Mouse (Mus musculus): ENCODE measurements at regions not wholly inside any gene's neighbourhood (a gene's known extent, or its start where the extent isn't known, plus 50 kb on each side); places are given as distances from the start of the nearest gene placed in this dataset.

GRCm38 (mm10) chr3:52763660-52764059 is 253.4 kb downstream of the Cog6 start:
- no peak overlapping the region for H3K9ac ChIP-seq (ENCODE audit: low read depth, low read length)
- WGBS, result 72% methylated on average over 5 of the region's 5 CpGs
- H3K27ac ChIP-seq, result no peak overlapping the region
- no peak for TF ChIP-seq POLR2A (IDR thresholded peaks at IDR 0.05; ENCODE audit: insufficient read depth, low read depth, low read length)
- TF ChIP-seq EP300 (IDR thresholded peaks at IDR 0.05; ENCODE audit: insufficient read depth, low read depth, low read length), result no peak
- TF ChIP-seq CTCF (IDR thresholded peaks at IDR 0.05), result no peak
- no peaks in the 10 kb centered on the region for H3K36me3 ChIP-seq (ENCODE audit: control insufficient read depth, insufficient read depth, low read length)
- H3K4me3 ChIP-seq, result no peak overlapping the region
- no peaks in the 10 kb centered on the region for H3K79me2 ChIP-seq (replicated peaks; ENCODE audit: control insufficient read depth, insufficient read depth, low read length)
- intact Hi-C loops (cut with DNase I), result loop anchor here (10.0 kb wide), 1 partner anchor 201 kb away; no protein-coding TSS in a partner anchor
- no peaks in the 10 kb centered on the region for H3K27me3 ChIP-seq (ENCODE audit: control insufficient read depth, insufficient read depth, low read length)
- peaks cover 9% of the 10 kb centered on the region for H3K4me1 ChIP-seq (ENCODE audit: control insufficient read depth, insufficient read depth, low read length)
- no peak for DNase-seq

GRCm38 (mm10) chr3:52762549-52762948 is 254.5 kb downstream of the Cog6 start:
- 88% methylated on average over 6 of the region's 6 CpGs for WGBS
- Histone ChIP-seq H3K9ac (ENCODE audit: low read depth, low read length) (no peak overlapping the region), H3K36me3 (ENCODE audit: control insufficient read depth, insufficient read depth, low read length) (no peaks in the 10 kb centered on the region), H3K4me3 (no peak overlapping the region), H3K4me1 (ENCODE audit: control insufficient read depth, insufficient read depth, low read length) (peaks cover 10% of the 10 kb centered on the region), H3K27ac (no peak overlapping the region), H3K79me2 (replicated peaks; ENCODE audit: control insufficient read depth, insufficient read depth, low read length) (no peaks in the 10 kb centered on the region), H3K27me3 (ENCODE audit: control insufficient read depth, insufficient read depth, low read length) (no peaks in the 10 kb centered on the region)
- TF ChIP-seq POLR2A (IDR thresholded peaks at IDR 0.05; ENCODE audit: insufficient read depth, low read depth, low read length), result no peak
- TF ChIP-seq CTCF (IDR thresholded peaks at IDR 0.05), result no peak
- TF ChIP-seq EP300 (IDR thresholded peaks at IDR 0.05; ENCODE audit: insufficient read depth, low read depth, low read length), result no peak
- DNase-seq, result no peak
- intact Hi-C loops (cut with DNase I), result loop anchor here (10.0 kb wide), 1 partner anchor 202 kb away; no protein-coding TSS in a partner anchor

- TF ChIP-seq POLR2A (IDR thresholded peaks at IDR 0.05; ENCODE audit: insufficient read depth, low read depth, low read length) (no peak), EP300 (IDR thresholded peaks at IDR 0.05; ENCODE audit: insufficient read depth, low read depth, low read length) (no peak), CTCF (IDR thresholded peaks at IDR 0.05) (no peak)
- H3K27me3 ChIP-seq (ENCODE audit: control insufficient read depth, insufficient read depth, low read length), result no peaks in the 10 kb centered on the region
- WGBS, result 93% methylated on average over 11 of the region's 11 CpGs
These were observed 257.2 kb downstream of the Cog6 start for GRCm38 (mm10) chr3:52759846-52760245.

GRCm38 (mm10) chr3:52758561-52758960 is 258.5 kb downstream of the Cog6 start:
- peak; percentile 90 for TF ChIP-seq CTCF (IDR thresholded peaks at IDR 0.05)
- 0 out of 2 replicates have a peak, but pooled peaks have one; percentile 70 for TF ChIP-seq EP300 (IDR thresholded peaks at IDR 0.05; ENCODE audit: insufficient read depth, low read depth, low read length)
- TF ChIP-seq POLR2A (IDR thresholded peaks at IDR 0.05; ENCODE audit: insufficient read depth, low read depth, low read length), result no peak
- H3K27ac ChIP-seq, result no peak overlapping the region
- no peak overlapping the region for H3K4me3 ChIP-seq
- DNase-seq, result peak; percentile 62
- peaks cover 2% of the 10 kb centered on the region; the same call in 1 of the 2 replicates for H3K4me1 ChIP-seq (ENCODE audit: control insufficient read depth, insufficient read depth, low read length)
- H3K9ac ChIP-seq (ENCODE audit: low read depth, low read length), result no peak overlapping the region
- no peaks in the 10 kb centered on the region for H3K36me3 ChIP-seq (ENCODE audit: control insufficient read depth, insufficient read depth, low read length)
- H3K27me3 ChIP-seq (ENCODE audit: control insufficient read depth, insufficient read depth, low read length), result no peaks in the 10 kb centered on the region
- intact Hi-C loops (cut with DNase I), result loop anchor here (1.0 to 5.0 kb wide), 4 partner anchors 86 to 496 kb away; no protein-coding TSS in a partner anchor
- WGBS, result 5% methylated on average over 2 of the region's 2 CpGs
- H3K79me2 ChIP-seq (replicated peaks; ENCODE audit: control insufficient read depth, insufficient read depth, low read length), result no peaks in the 10 kb centered on the region

More at GRCm38 (mm10) chr3:52759846-52760245, 257.2 kb downstream of the Cog6 start:
- peaks cover 4% of the 10 kb centered on the region for H3K4me1 ChIP-seq (ENCODE audit: control insufficient read depth, insufficient read depth, low read length)
- no peak overlapping the region for H3K4me3 ChIP-seq
- intact Hi-C loops (cut with DNase I), result loop anchor here (2.0 to 10.0 kb wide), 4 partner anchors 85 to 307 kb away; no protein-coding TSS in a partner anchor
- H3K79me2 ChIP-seq (replicated peaks; ENCODE audit: control insufficient read depth, insufficient read depth, low read length), result no peaks in the 10 kb centered on the region
- no peak for DNase-seq
- no peak overlapping the region for H3K9ac ChIP-seq (ENCODE audit: low read depth, low read length)
- H3K36me3 ChIP-seq (ENCODE audit: control insufficient read depth, insufficient read depth, low read length), result no peaks in the 10 kb centered on the region
- H3K27ac ChIP-seq, result no peak overlapping the region

GRCm38 (mm10) chr3:52756816-52757215 is 260.2 kb downstream of the Cog6 start:
- Histone ChIP-seq H3K4me1 (ENCODE audit: control insufficient read depth, insufficient read depth, low read length) (peaks cover 2% of the 10 kb centered on the region; the same call in 1 of the 2 replicates), H3K27me3 (ENCODE audit: control insufficient read depth, insufficient read depth, low read length) (no peaks in the 10 kb centered on the region), H3K27ac (no peak overlapping the region), H3K4me3 (no peak overlapping the region), H3K36me3 (ENCODE audit: control insufficient read depth, insufficient read depth, low read length) (no peaks in the 10 kb centered on the region), H3K79me2 (replicated peaks; ENCODE audit: control insufficient read depth, insufficient read depth, low read length) (no peaks in the 10 kb centered on the region), H3K9ac (ENCODE audit: low read depth, low read length) (no peak overlapping the region)
- WGBS, result 96% methylated on average over 5 of the region's 5 CpGs
- no peak for DNase-seq
- TF ChIP-seq EP300 (IDR thresholded peaks at IDR 0.05; ENCODE audit: insufficient read depth, low read depth, low read length) (no peak), POLR2A (IDR thresholded peaks at IDR 0.05; ENCODE audit: insufficient read depth, low read depth, low read length) (no peak), CTCF (IDR thresholded peaks at IDR 0.05) (no peak)
- intact Hi-C loops (cut with DNase I), result loop anchor here (5.0 kb wide), 1 partner anchor 115 kb away; no protein-coding TSS in a partner anchor

GRCm38 (mm10) chr3:52756006-52756405 is 261.0 kb downstream of the Cog6 start:
- intact Hi-C loops (cut with DNase I), result loop anchor here (5.0 kb wide), 1 partner anchor 114 kb away; no protein-coding TSS in a partner anchor

More at GRCm38 (mm10) chr3:52756006-52756405, 261.0 kb downstream of the Cog6 start:
- Histone ChIP-seq H3K79me2 (replicated peaks; ENCODE audit: control insufficient read depth, insufficient read depth, low read length) (no peaks in the 10 kb centered on the region), H3K4me1 (ENCODE audit: control insufficient read depth, insufficient read depth, low read length) (peaks cover 2% of the 10 kb centered on the region; the same call in 1 of the 2 replicates), H3K27ac (no peak overlapping the region), H3K36me3 (ENCODE audit: control insufficient read depth, insufficient read depth, low read length) (no peaks in the 10 kb centered on the region), H3K27me3 (ENCODE audit: control insufficient read depth, insufficient read depth, low read length) (no peaks in the 10 kb centered on the region), H3K4me3 (no peak overlapping the region), H3K9ac (ENCODE audit: low read depth, low read length) (no peak overlapping the region)
- TF ChIP-seq CTCF (IDR thresholded peaks at IDR 0.05) (no peak), POLR2A (IDR thresholded peaks at IDR 0.05; ENCODE audit: insufficient read depth, low read depth, low read length) (no peak), EP300 (IDR thresholded peaks at IDR 0.05; ENCODE audit: insufficient read depth, low read depth, low read length) (no peak)
- DNase-seq, result no peak
- WGBS, result 69% methylated on average over 5 of the region's 5 CpGs
